Mouse (Mus musculus) ZHBTc4 (cell line): ENCODE results near the gene Ube2dnl2.

Experiments
- DNase-seq: peaks from one replicate; pipeline ENCODE4 v3.0.0-alpha.2; 2011; ENCODE audit warnings: low read depth, low spot score

Ube2dnl2 gene

GRCm38 (mm10) chrX:114907282-114907681 lies at the start of gene Ube2dnl2:
Gene Ube2dnl2 (plus strand): TSS chrX:114907582.
- DNase-seq, result no peak

- DNase-seq, result no peak
Measured at GRCm38 (mm10) chrX:114895489-114895888, 11.9 kb upstream of the Ube2dnl2 start.

GRCm38 (mm10) chrX:114897506-114897905 lies 9.9 kb upstream of the Ube2dnl2 start:
- DNase-seq, result peak; percentile 52

GRCm38 (mm10) chrX:114903391-114903790 lies 4.0 kb upstream of the Ube2dnl2 start:
- peak; percentile 22 for DNase-seq

- peak; percentile 10 for DNase-seq
Measured at GRCm38 (mm10) chrX:114904712-114905111, 2.7 kb upstream of the Ube2dnl2 start, which contains the start of gene Ube2dnl1. Gene Ube2dnl1 (plus strand): TSS chrX:114905012.

GRCm38 (mm10) chrX:114955066-114955465 lies 47.7 kb downstream of the Ube2dnl2 start:
- DNase-seq, result peak; percentile 74
